Mouse (Mus musculus): ENCODE results near the gene Nif3l1. TPM values are rescaled to one million over a fixed set of nuclear protein-coding genes. Genes with fewer than 3 reads are reported as not detected.

Gene Nif3l1
- polyA plus RNA-seq, 1 experiment: 36.3 TPM

DNA sequence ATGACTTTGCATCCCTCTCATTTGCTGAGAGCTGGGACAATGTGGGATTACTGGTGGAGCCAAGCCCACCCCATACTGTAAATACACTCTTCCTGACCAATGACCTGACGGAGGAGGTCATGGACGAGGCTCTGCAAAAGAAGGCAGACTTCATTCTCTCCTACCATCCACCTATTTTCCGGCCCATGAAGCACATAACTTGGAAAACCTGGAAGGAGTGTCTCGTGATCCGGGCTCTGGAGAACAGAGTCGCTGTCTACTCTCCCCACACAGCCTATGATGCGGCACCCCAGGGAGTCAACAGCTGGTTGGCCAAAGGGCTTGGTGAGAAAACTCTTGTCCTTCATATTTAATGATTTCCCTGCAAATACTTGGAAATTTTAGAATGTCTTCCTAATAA is 2.8 kb downstream of the Nif3l1 start:
- peaks cover 6% of the 10 kb centered on the region; the same call in 1 of the 2 replicates for H3K4me1 ChIP-seq (ENCODE audit: control insufficient read depth, insufficient read depth, low read length)
- no peak overlapping the region for H3K27ac ChIP-seq (ENCODE audit: insufficient read depth, low read length)
- TF ChIP-seq CTCF (IDR thresholded peaks at IDR 0.05; ENCODE audit: borderline replicate concordance, insufficient read depth, low read length) (no peak), POLR2A (IDR thresholded peaks at IDR 0.05; ENCODE audit: low read depth, low read length) (no peak)
- no peak overlapping the region for H3K4me3 ChIP-seq (ENCODE audit: insufficient read depth, low read length)

- Histone ChIP-seq H3K4me1 (ENCODE audit: control insufficient read depth, insufficient read depth, low read length) (peaks cover 6% of the 10 kb centered on the region; the same call in 1 of the 2 replicates), H3K4me3 (ENCODE audit: insufficient read depth, low read length) (no peak overlapping the region), H3K27ac (ENCODE audit: insufficient read depth, low read length) (no peak overlapping the region)
- TF ChIP-seq POLR2A (IDR thresholded peaks at IDR 0.05; ENCODE audit: low read depth, low read length) (no peak), CTCF (IDR thresholded peaks at IDR 0.05; ENCODE audit: borderline replicate concordance, insufficient read depth, low read length) (no peak)
Measured at GRCm38 (mm10) chr1:58448396-58448795, 3.4 kb downstream of the Nif3l1 start.

DNA sequence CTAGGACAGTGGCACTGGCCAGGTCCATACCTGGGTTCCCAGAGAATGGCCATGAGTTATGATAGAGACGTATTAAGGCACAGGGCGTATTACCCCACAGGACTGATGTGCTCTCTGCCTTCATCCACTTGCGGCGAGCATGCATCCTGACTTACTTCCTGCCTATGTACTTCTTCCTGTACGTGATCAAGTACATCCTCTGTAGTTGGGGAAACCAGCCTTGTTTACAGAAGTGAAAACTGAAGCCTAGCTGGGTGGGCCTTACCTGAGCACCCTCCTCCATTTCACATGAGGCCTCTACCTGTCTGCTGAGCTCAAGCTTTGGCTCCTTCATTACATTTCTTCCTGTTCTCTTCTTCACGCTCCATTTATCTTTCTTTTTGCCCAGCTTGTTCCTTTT is 9.4 kb downstream of the Nif3l1 start:
- Histone ChIP-seq H3K4me1 (ENCODE audit: control insufficient read depth, insufficient read depth, low read length) (no peaks in the 10 kb centered on the region), H3K27ac (ENCODE audit: insufficient read depth, low read length) (no peak overlapping the region), H3K4me3 (ENCODE audit: insufficient read depth, low read length) (no peak overlapping the region)
- no peak for TF ChIP-seq POLR2A (IDR thresholded peaks at IDR 0.05; ENCODE audit: low read depth, low read length)
- TF ChIP-seq CTCF (IDR thresholded peaks at IDR 0.05; ENCODE audit: borderline replicate concordance, insufficient read depth, low read length): no peak

- TF ChIP-seq CTCF (IDR thresholded peaks at IDR 0.05; ENCODE audit: borderline replicate concordance, insufficient read depth, low read length) (no peak), POLR2A (IDR thresholded peaks at IDR 0.05; ENCODE audit: low read depth, low read length) (no peak)
- no peak overlapping the region for H3K27ac ChIP-seq (ENCODE audit: insufficient read depth, low read length)
- peaks cover 6% of the 10 kb centered on the region for H3K4me1 ChIP-seq (ENCODE audit: control insufficient read depth, insufficient read depth, low read length)
- no peak overlapping the region for H3K4me3 ChIP-seq (ENCODE audit: insufficient read depth, low read length)
Measured at GRCm38 (mm10) chr1:58458175-58458574, 13.2 kb downstream of the Nif3l1 start.

- H3K4me1 ChIP-seq (ENCODE audit: control insufficient read depth, insufficient read depth, low read length): peaks cover 6% of the 10 kb centered on the region
- H3K27ac ChIP-seq (ENCODE audit: insufficient read depth, low read length): no peak overlapping the region
- no peak for TF ChIP-seq POLR2A (IDR thresholded peaks at IDR 0.05; ENCODE audit: low read depth, low read length)
- TF ChIP-seq CTCF (IDR thresholded peaks at IDR 0.05; ENCODE audit: borderline replicate concordance, insufficient read depth, low read length): no peak
- no peak overlapping the region for H3K4me3 ChIP-seq (ENCODE audit: insufficient read depth, low read length)
Measured at GRCm38 (mm10) chr1:58458867-58459266, 13.9 kb downstream of the Nif3l1 start.

GRCm38 (mm10) chr1:58460566-58460965 is 15.6 kb downstream of the Nif3l1 start:
- no peak for TF ChIP-seq CTCF (IDR thresholded peaks at IDR 0.05; ENCODE audit: borderline replicate concordance, insufficient read depth, low read length)
- TF ChIP-seq POLR2A (IDR thresholded peaks at IDR 0.05; ENCODE audit: low read depth, low read length): no peak
- peak overlapping the region; percentile 70 for H3K27ac ChIP-seq (ENCODE audit: insufficient read depth, low read length)
- no peak overlapping the region for H3K4me3 ChIP-seq (ENCODE audit: insufficient read depth, low read length)
- H3K4me1 ChIP-seq (ENCODE audit: control insufficient read depth, insufficient read depth, low read length): peaks cover 6% of the 10 kb centered on the region

GRCm38 (mm10) chr1:58463935-58464334 is 19.0 kb downstream of the Nif3l1 start:
- H3K4me3 ChIP-seq (ENCODE audit: insufficient read depth, low read length): no peak overlapping the region
- H3K4me1 ChIP-seq (ENCODE audit: control insufficient read depth, insufficient read depth, low read length): peaks cover 6% of the 10 kb centered on the region
- H3K27ac ChIP-seq (ENCODE audit: insufficient read depth, low read length): no peak overlapping the region
- TF ChIP-seq POLR2A (IDR thresholded peaks at IDR 0.05; ENCODE audit: low read depth, low read length): no peak
- no peak for TF ChIP-seq CTCF (IDR thresholded peaks at IDR 0.05; ENCODE audit: borderline replicate concordance, insufficient read depth, low read length)

GRCm38 (mm10) chr1:58465042-58465441 is 20.1 kb downstream of the Nif3l1 start:
- no peak overlapping the region for H3K27ac ChIP-seq (ENCODE audit: insufficient read depth, low read length)
- no peak overlapping the region for H3K4me3 ChIP-seq (ENCODE audit: insufficient read depth, low read length)
- H3K4me1 ChIP-seq (ENCODE audit: control insufficient read depth, insufficient read depth, low read length): peaks cover 6% of the 10 kb centered on the region
- TF ChIP-seq CTCF (IDR thresholded peaks at IDR 0.05; ENCODE audit: borderline replicate concordance, insufficient read depth, low read length) (no peak), POLR2A (IDR thresholded peaks at IDR 0.05; ENCODE audit: low read depth, low read length) (no peak)

- Histone ChIP-seq H3K4me3 (ENCODE audit: insufficient read depth, low read length) (no peak overlapping the region), H3K4me1 (ENCODE audit: control insufficient read depth, insufficient read depth, low read length) (peaks cover 6% of the 10 kb centered on the region), H3K27ac (ENCODE audit: insufficient read depth, low read length) (no peak overlapping the region)
- TF ChIP-seq POLR2A (IDR thresholded peaks at IDR 0.05; ENCODE audit: low read depth, low read length) (no peak), CTCF (IDR thresholded peaks at IDR 0.05; ENCODE audit: borderline replicate concordance, insufficient read depth, low read length) (no peak)
Measured at GRCm38 (mm10) chr1:58465561-58465960, 20.6 kb downstream of the Nif3l1 start.

GRCm38 (mm10) chr1:58475662-58476061 is 30.7 kb downstream of the Nif3l1 start:
- no peaks in the 10 kb centered on the region for H3K4me1 ChIP-seq (ENCODE audit: control insufficient read depth, insufficient read depth, low read length)
- H3K4me3 ChIP-seq (ENCODE audit: insufficient read depth, low read length): no peak overlapping the region
- no peak for TF ChIP-seq CTCF (IDR thresholded peaks at IDR 0.05; ENCODE audit: borderline replicate concordance, insufficient read depth, low read length)
- no peak for TF ChIP-seq POLR2A (IDR thresholded peaks at IDR 0.05; ENCODE audit: low read depth, low read length)
- no peak overlapping the region for H3K27ac ChIP-seq (ENCODE audit: insufficient read depth, low read length)

DNA sequence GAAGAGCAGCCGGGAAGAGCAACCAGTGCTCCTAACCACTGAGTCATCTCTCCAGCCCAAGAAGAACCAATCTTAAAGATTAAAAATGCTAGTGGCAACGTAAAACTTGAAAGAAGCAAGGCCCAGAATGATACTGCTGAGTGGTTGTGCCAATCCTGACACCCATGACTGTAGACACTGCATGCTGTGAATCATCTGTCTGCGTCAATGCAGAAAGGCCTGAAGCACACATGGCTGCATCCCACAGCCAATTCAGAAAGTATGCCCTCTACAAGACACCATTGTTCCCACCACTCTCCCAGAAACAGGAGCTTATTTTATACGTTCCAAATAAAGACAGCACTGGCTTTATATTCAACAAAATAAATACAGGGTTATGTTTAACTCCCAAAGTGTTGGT is 37.7 kb downstream of the Nif3l1 start:
- TF ChIP-seq POLR2A (IDR thresholded peaks at IDR 0.05; ENCODE audit: low read depth, low read length): no peak
- TF ChIP-seq CTCF (IDR thresholded peaks at IDR 0.05; ENCODE audit: borderline replicate concordance, insufficient read depth, low read length): no peak

More for the DNA sequence above, 37.7 kb downstream of the Nif3l1 start:
- no peak overlapping the region for H3K4me3 ChIP-seq (ENCODE audit: insufficient read depth, low read length)
- no peaks in the 10 kb centered on the region for H3K4me1 ChIP-seq (ENCODE audit: control insufficient read depth, insufficient read depth, low read length)
- no peak overlapping the region for H3K27ac ChIP-seq (ENCODE audit: insufficient read depth, low read length)
